Mouse (Mus musculus) embryo, embryonic 9.5 days (tissue): ENCODE measurements around the gene Cd247.
A peak's percentile ranks its signal among the peaks of the same experiment; 100 is the strongest.

Source experiments
- DNase-seq: peaks from one replicate; pipeline ENCODE4 v3.0.0-alpha.2; 2017; ENCODE audit errors: extremely low spot score

Cd247 gene

GRCm38 (mm10) chr1:165852131-165852530 lies 63.6 kb downstream of the Cd247 start:
- DNase-seq: no peak

- no peak for DNase-seq
Measured at GRCm38 (mm10) chr1:165853131-165853721, 64.7 kb downstream of the Cd247 start.

DNA sequence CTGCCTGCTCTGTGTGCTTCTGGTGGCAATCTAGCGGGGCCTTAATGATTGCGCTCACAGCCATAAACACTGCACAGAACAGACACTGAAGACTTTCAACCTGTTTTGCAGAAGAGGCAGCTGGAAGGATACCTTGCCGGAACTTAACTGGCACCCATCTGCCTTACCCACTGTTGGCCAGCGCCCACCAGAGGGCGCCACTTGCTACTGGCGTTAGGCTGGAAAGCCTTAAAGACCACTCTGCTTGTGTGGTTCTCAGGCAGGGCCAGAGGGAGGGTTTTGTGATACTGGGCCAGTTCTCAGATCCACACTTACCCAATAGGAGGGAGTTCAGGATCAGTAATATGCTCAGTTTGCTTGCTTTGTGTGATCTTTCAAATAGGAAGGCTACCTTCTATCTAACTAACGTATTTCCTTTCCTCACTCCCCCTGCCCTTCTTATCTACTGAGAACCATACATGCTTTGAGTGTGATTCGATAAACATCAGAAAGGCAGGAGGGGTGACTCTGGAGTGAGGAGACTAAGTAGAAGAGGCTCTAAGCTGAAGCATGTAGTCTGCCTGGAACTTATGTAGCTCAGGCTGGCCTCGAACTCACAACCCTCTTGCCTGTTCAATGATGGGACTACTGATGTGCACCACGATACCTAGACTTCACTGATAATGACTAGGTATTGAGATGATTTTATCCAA lies 65.4 kb downstream of the Cd247 start:
- peak; percentile 61 for DNase-seq

DNA sequence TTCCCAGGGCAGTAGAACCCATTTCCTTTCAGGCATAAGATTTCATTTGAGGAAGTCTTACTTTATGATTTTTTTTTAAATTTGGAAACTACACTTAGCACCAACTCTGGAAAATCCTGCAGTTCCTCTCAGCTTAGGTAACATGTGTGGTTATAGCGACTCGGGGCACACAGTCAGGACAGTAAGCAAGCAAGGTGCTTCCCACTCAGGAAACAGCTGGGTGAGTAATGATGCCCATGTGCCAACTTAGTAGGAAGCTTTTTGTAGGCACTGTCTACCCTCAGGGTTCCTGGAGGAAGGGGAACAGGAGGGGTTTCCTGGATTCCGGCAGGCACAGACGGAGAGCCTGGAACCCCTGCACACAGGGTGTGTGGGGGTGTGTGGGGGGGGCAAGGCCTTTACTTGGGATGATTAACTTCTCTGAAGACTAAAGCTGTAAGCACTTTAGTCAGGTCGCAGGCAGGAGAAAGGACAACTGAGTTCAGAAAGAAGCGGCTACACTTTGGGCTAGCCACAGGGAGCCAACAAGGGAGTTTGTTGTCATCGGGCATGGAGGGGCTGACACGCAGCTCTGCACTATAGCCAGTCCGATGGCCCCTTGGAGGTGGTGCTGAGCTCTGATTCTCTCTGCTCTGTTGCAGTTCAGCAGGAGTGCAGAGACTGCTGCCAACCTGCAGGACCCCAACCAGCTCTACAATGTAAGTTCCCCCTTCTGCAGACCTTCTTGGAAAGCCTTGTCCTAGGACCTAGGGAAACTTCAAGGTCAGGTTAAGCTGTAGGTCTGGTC lies 67.5 kb downstream of the Cd247 start:
- no peak for DNase-seq

- DNase-seq: no peak
Measured at GRCm38 (mm10) chr1:165857279-165857678, 68.8 kb downstream of the Cd247 start.

GRCm38 (mm10) chr1:165858356-165858755 lies 69.9 kb downstream of the Cd247 start:
- DNase-seq: no peak

- no peak for DNase-seq
Measured at GRCm38 (mm10) chr1:165860373-165861234, 72.1 kb downstream of the Cd247 start.

DNA sequence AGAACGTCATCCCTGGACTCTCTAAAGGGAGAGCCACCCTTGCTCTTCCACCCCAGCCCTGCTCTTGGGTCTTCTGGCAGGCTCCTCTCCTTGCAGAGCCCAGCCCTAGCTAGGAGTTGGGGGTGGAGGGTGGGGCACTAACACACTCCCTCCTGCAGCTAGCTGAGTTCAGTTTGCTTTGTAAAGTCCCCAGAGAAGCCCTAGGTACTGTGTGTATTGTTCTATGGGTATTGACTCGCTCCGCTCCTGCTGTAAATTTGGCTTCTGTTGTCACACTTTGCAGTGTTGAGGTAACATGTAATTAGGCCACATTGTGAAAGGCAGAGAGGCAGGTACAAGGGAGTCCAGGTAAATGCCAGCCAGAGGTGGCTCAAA lies 72.7 kb downstream of the Cd247 start:
- DNase-seq: no peak

- no peak for DNase-seq
Measured at GRCm38 (mm10) chr1:165862059-165862458, 73.6 kb downstream of the Cd247 start.

- no peak for DNase-seq
Measured at GRCm38 (mm10) chr1:165864864-165865795, 76.6 kb downstream of the Cd247 start.

GRCm38 (mm10) chr1:165866630-165867280 lies 78.3 kb downstream of the Cd247 start:
- no peak for DNase-seq

- DNase-seq: no peak
Measured at GRCm38 (mm10) chr1:165868659-165869058, 80.2 kb downstream of the Cd247 start.

- no peak for DNase-seq
Measured at GRCm38 (mm10) chr1:165874645-165875044, 86.2 kb downstream of the Cd247 start.

DNA sequence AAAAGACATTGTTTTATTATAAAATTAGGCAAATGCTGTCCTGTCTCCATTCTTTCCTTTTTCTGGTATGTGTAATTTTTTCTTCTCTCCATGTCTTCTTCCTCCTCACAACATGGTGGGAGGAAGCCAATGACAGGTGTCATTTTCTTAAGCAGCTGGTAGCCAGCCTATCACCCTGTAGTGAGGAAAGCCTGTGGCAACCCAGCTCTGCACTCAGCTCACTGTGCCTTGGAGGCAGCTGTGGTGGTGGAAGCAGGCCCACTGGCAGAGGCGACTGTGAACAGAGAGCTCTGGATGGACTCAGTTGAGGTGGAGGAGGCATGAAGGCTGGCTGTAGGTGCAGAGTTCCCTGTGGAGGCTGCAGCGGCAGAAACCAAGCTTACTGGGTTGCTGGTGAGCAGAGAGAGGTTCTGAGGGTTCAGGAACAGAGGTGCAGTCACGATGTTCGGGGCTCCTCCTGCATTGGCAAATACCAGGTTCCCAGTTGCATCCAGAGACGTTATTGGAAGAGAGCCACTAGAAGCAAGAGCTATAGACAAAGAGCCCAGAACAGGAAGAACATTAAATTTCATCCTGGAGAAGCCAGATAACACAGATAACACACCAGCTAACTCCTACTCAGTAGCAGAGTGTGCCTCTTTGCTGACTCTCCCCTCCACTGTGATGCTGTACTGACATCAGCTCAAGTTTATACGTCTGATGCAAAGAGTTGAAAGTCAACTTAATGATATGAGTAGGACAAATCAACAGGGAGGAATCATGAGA lies 87.2 kb downstream of the Cd247 start:
- no peak for DNase-seq

- no peak for DNase-seq
Measured at GRCm38 (mm10) chr1:165878751-165879150, 90.3 kb downstream of the Cd247 start.

- no peak for DNase-seq
Measured at GRCm38 (mm10) chr1:165882146-165882900, 93.8 kb downstream of the Cd247 start.

DNA sequence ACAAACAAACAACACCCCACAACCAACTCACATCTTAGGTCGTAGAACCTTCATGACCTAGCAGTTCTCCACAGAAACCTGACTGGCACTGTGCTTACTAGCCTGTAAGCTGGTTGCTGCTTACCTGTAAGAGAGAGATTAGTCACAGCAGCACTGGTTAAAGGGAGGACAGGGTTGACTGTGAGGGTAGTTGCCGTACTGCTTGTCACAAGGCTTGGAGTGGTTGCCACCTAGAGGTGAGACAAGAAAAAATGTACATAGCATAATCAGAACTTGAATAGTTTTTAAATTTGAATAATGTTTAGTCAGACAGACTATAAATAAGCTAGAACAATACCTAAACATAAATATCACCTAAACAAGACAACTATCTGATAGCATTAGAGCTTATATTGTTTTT lies 103.2 kb downstream of the Cd247 start:
- DNase-seq: no peak

DNA sequence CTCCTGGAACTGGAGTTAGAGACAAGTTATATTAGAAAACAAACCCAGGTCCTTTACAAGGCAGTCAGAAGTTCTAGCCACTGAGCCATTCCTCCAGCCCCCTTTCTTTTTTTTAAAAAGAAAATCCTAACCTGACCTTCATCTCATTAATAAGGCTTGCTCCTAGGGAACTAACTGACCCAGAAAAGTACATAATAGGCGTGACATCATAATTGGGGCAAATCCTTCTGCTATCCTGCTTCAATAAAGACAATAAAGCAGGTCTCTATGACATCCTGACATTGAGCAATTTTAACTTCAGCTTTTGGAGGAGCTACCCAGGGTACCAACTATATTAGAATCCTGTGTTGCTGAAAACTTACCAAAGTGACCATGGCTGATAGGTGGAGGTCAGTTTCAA lies 115.1 kb downstream of the Cd247 start:
- DNase-seq: no peak

GRCm38 (mm10) chr1:165908153-165908552 lies 119.7 kb downstream of the Cd247 start:
- DNase-seq: no peak
